Mouse (Mus musculus) heart, postnatal 25 days (tissue): ENCODE results near the gene Fbxo7. TPM values are rescaled to one million over a fixed set of nuclear protein-coding genes. Genes with fewer than 3 reads are reported as not detected.
A peak's percentile ranks its signal among the peaks of the same experiment; 100 is the strongest.
"Not testable (repeated sequence)": the region's sequence is repeated elsewhere in the genome, so short reads cannot be mapped to it uniquely, and the experiment has no call there.

Experiments used
- DNase-seq: peaks from one replicate; pipeline ENCODE4 v3.0.0; 2022; ENCODE audit warnings: low spot score
- intact Hi-C: fragments of 180-260 bp; cut with DNase I; formaldehyde crosslinking; loops from one replicate; pipeline ENCODE4 v1.15.1; 2025
- total RNA-seq, 2 experiments: library from RNA; stranded (reverse); gene quantifications; 2 replicates each; pipeline ENCODE4 v1.2.3; 2021

The Fbxo7 gene
- total RNA-seq = 10 to 100 TPM; 12.3 to 15.4 TPM

GRCm38 (mm10) chr10:86021749-86022473 is at the start of gene Fbxo7:
Gene Fbxo7 (plus strand): TSS chr10:86021972.
- DNase-seq = peak; percentile 71
- intact Hi-C loops = loop anchor here (1.0 to 5.0 kb wide), 3 partner anchors 43 to 441 kb away; no protein-coding TSS in a partner anchor

- intact Hi-C loops = no loop called here
- no peak for DNase-seq
Observed at GRCm38 (mm10) chr10:85972915-85973314, 48.9 kb upstream of the Fbxo7 start.

GRCm38 (mm10) chr10:85989412-85990115 is 32.2 kb upstream of the Fbxo7 start:
- DNase-seq = no peak
- intact Hi-C loops = no loop called here

DNA sequence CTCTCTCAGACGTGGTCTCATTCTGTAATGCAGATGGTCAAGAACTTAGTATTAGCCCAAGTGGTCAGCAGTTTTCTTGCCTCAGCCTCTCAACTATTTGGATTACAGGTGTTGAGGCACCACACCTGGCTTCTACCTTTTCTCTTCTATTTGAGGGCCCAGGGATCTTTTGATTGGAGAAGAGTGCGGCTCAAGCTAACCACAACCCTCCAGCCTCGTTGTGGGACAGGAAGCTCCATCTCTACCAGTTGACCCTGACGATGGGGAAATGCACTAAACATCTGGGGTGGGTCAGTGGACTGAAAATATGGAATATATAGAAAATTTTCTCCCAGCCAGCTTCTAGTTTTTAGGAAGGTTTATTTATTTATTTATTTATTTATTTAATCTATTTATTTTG is 29.4 kb upstream of the Fbxo7 start:
- no peak for DNase-seq
- intact Hi-C loops = no loop called here

DNA sequence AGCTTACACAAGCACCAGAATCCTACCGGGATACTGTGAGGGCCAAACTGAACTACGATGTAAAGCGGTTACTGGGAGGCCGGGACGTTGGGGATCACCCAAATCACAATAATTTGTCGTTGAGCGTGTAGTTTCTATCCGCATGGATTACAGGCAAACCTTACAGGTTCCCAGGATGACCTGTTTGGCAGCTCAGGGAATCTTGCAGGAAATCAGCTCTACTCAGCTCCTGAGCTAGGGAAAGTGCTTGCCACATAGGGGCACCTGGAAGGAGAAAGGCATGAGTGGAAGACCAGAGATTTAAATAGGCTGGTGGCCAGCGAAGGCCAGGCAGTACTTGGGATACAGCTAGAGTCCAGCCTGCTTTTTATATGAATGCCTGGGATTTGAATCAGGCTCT is 27.9 kb upstream of the Fbxo7 start:
- intact Hi-C loops = no loop called here
- no peak for DNase-seq

DNA sequence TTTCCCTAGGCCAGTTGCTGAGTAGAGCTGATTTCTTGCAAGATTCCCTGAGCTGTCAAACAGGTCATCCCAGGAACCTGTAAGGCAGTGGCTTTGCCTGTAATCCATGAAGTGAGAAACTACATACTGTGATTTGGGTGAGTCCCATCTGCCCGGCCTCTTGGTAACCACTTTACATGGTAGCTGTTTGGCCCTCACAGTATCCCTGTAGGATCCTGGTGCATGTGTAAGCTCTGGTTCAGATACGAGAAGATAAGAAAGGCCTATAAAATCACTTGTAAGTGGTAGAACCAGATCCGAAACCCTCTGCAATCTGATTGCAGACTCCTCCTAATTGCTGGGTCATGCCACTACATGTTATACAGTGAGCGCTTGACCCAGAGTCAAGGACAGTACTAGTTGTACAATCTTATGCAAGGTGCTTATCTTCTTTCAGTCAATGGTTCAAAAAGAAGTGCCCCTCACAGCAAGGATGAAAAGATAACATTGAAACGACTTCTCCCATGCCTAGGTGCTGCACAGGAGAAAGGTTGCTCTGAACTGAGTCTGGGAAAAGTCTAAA is 27.1 kb upstream of the Fbxo7 start:
- intact Hi-C loops = no loop called here
- no peak for DNase-seq

- intact Hi-C loops = no loop called here
- no peak for DNase-seq
Observed at GRCm38 (mm10) chr10:86000447-86000846, 21.3 kb upstream of the Fbxo7 start.

DNA sequence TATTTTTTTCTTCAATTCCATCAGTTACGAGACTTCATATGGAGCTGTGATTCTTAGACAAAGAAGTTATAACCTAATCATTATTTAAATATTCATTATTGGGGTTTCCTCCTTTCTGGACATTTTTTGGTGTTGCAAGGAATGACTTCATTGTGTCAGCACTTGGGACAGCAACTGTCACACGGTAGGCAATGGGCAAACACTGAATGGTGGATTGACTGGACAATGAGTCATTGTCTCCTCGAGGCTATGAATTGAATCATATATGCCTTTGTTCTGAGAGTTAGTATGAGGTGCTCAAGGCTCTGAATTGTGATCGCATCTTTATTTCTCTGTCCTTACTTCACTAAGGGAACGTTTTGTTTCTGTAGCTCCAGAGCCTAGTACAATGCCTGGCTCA is 15.3 kb upstream of the Fbxo7 start:
- intact Hi-C loops = no loop called here
- no peak for DNase-seq

DNA sequence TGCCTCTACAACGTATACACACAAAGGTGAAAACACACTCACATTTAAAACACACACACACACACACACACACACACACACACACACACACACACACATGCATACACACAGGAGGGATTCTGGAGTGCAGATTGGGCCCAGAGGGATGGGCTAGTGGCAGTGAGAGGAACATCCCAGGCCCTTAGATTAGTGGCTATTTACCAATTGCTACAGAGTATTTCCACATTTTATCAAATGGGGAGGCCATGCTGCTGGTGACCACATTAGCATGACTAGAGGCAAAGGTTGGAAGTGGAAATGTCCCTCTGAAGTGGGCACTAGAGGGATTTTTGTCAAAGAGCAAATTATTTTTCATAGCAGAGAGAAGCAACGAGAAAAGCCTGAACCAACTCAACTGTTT is 12.1 kb upstream of the Fbxo7 start:
- intact Hi-C loops = no loop called here
- no peak for DNase-seq

DNA sequence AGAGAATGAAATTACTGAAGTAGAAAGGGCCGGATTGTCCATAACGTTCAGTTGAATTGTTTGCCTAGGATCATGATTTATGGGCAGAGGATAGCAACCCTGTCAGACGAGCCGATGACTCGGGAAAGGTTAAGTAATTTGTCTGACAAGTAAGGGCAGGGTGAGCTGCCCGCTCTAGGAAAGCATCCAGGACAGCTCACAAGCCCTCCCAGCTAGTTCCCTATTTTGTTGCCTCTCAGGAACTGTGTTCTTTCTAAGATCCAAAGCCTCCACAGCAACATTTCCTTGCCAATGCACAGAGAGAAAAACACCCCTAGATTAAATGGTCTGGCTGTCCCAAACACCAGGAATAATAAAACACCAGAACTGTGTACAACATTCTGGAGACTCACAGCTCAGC is 11.1 kb upstream of the Fbxo7 start:
- intact Hi-C loops = no loop called here
- no peak for DNase-seq

DNA sequence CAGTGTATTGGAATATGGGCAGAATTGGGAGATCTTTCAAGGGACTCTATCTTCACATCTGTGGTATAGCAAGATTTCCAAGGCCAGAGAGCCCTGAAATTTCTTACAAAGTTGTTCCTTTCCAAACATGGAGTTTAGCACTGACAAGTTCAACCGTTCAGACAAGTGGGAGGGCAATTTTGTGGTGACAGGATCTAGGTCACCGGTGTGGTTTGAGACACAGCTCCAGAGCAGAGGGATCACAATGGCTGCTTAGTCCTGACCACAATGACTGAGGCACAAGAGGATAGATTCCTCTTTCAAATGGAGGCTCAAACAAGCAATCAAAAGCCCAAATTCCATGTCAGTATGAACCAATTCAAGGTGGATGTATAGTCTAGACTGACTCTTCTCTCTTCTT is 10.6 kb upstream of the Fbxo7 start:
- no peak for DNase-seq
- intact Hi-C loops = no loop called here

DNA sequence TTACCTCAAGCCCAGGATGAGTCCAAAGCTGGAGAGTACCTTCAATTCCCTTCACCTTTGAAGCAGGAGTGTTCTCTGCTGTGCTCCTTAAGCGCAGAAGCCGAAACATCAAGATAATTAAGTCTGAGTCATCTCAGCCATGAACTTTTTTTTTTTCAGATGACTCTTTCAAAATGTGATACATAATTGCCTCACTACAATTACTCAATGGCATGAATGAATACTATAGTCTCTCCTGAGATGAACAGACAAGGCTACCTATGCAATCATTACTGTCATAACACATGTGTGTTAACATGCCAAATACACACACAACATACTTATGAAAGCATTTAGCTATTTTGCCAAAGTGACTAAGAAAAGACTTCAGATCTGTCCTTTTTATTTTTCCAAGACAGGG is 10.0 kb upstream of the Fbxo7 start, which contains the start of gene Bpifc:
Gene Bpifc (minus strand): TSS at position 115 of the 400 bp plus-strand sequence.
- no peak for DNase-seq
- intact Hi-C loops = no loop called here

- intact Hi-C loops = no loop called here
- DNase-seq = no peak
Observed at GRCm38 (mm10) chr10:86017781-86018180, 4.0 kb upstream of the Fbxo7 start.

DNA sequence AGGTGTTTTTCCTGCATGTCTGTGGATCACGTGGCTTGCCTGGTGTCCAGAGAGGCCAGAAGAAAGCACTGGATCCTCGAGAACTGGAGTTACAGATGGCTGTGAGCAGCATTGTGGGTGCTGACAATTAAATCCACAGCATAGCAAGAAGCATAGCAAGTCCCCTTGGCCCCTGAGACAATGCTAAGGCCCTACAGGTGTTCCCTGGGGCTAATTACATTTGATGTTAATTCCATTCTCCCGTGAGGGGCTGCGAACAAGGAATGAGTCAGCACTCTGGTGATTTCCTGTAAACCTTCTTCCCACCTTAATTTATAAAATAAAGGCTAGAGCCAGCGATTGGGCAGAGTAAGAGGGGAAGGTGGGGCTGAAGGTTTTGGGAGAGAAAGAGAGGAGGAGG is 3.0 kb upstream of the Fbxo7 start:
- intact Hi-C loops = no loop called here
- no peak for DNase-seq

DNA sequence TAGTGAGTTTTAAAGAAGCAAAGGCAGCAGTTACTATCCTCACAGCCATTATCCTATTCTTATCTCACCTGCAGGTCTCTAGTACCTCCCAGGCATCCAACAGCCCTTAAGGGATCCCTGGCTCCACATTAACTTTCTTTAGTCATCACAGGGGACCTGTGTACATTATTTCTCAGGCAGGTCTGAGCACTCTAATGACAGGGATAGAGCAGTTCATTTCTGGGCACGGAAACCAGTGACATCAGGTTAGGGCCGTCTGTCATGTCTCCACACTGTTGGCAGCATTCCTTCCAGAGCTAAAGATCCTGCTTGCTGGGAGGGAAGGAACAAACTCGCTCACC is 394 bp upstream of the Fbxo7 start:
- DNase-seq = no peak
- intact Hi-C loops = loop anchor here (1.0 to 5.0 kb wide), 3 partner anchors 43 to 442 kb away; no protein-coding TSS in a partner anchor

- intact Hi-C loops = loop anchor here (5.0 kb wide), 1 partner anchor 275 kb away; no protein-coding TSS in a partner anchor
Observed at GRCm38 (mm10) chr10:86022474-86022816, 673 bp downstream of the Fbxo7 start.

GRCm38 (mm10) chr10:86023149-86023548 is 1.4 kb downstream of the Fbxo7 start:
- intact Hi-C loops = loop anchor here (5.0 kb wide), 1 partner anchor 274 kb away; no protein-coding TSS in a partner anchor
- DNase-seq = no peak

More at GRCm38 (mm10) chr10:86022474-86022816, 673 bp downstream of the Fbxo7 start:
- no peak for DNase-seq

- DNase-seq = no peak
- intact Hi-C loops = no loop called here
Observed at GRCm38 (mm10) chr10:86025906-86026305, 4.1 kb downstream of the Fbxo7 start.

GRCm38 (mm10) chr10:86026354-86026753 is 4.6 kb downstream of the Fbxo7 start:
- intact Hi-C loops = no loop called here
- no peak for DNase-seq

DNA sequence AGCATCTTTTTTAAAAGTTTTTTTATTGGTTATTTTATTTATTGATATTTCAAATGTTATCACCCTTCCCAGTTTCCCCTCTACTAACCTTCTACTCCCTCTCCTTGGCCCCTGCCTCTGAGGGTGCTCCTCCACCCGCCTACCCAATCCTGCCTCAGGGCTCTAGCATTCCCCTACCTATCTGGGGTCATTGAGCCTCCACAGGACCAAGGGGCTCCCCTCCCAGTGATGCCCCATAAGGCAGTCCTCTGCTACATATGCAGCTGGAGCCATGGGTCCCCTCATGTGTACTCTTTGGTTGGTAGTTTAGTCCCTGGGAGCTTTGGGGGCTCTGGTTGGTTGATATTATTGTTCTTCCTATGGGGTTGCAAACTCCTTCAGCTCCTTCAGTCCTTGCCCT is 5.0 kb downstream of the Fbxo7 start:
- DNase-seq, intact Hi-C loops: not testable (repeated sequence)

GRCm38 (mm10) chr10:86030743-86031142 is 9.0 kb downstream of the Fbxo7 start:
- intact Hi-C loops = no loop called here
- DNase-seq = no peak
